Mouse (Mus musculus) thymus, adult 2 months (tissue): ENCODE data around the gene Arpc3. TPM values are rescaled to one million over a fixed set of nuclear protein-coding genes. Genes with fewer than 3 reads are reported as not detected.

Source experiments
- DNase-seq: peaks from one replicate; pipeline ENCODE4 v3.0.0; 2021
- H3K27ac ChIP-seq: fragments of 200-500 bp; 2 replicates; pipeline ENCODE4 v1.5.1; 2012; ENCODE audit warnings: low read length, control low read depth; ENCODE audit not compliant: control insufficient read depth, insufficient read depth
- H3K27me3 ChIP-seq: fragments of 200-500 bp; 2 replicates; pipeline ENCODE4 v1.6.1; 2012; ENCODE audit warnings: mild to moderate bottlenecking, low read length, moderate library complexity, mixed read lengths; ENCODE audit not compliant: control insufficient read depth, insufficient read depth
- H3K36me3 ChIP-seq: fragments of 200-500 bp; 2 replicates; pipeline ENCODE4 v1.6.1; 2012; ENCODE audit warnings: mild to moderate bottlenecking, low read length, moderate library complexity; ENCODE audit not compliant: control insufficient read depth, insufficient read depth
- H3K4me1 ChIP-seq: fragments of 200-500 bp; replicated peaks from 2 replicates; pipeline ENCODE4 v1.6.1; 2012; ENCODE audit warnings: low read length; ENCODE audit not compliant: control insufficient read depth, insufficient read depth
- H3K4me3 ChIP-seq: fragments of 200-500 bp; 2 replicates; pipeline ENCODE4 v1.5.1; 2012; ENCODE audit warnings: mild to moderate bottlenecking, low read length, control low read depth, moderate library complexity; ENCODE audit not compliant: control insufficient read depth, insufficient read depth
- CTCF ChIP-seq: fragments of 200-500 bp; IDR thresholded peaks from 2 replicates; pipeline ENCODE4 v1.5.1; 2012; ENCODE audit warnings: mild to moderate bottlenecking, control low read depth, low read length, moderate library complexity, borderline replicate concordance; ENCODE audit not compliant: control insufficient read depth, poor library complexity, insufficient read depth; ENCODE audit errors: extremely low read depth
- POLR2A ChIP-seq: fragments of 200-500 bp; IDR thresholded peaks from 2 replicates; pipeline ENCODE4 v1.6.1; 2012; ENCODE audit warnings: mild to moderate bottlenecking, low read length, control low read depth, moderate library complexity; ENCODE audit not compliant: control insufficient read depth, poor library complexity, insufficient read depth; ENCODE audit errors: extremely low read depth
- WGBS: fragments of 180-500 bp; shearing (Covaris S2); methylation state at CpG from one replicate; pipeline ENCODE4 v1.1.7; 2018; 5-methylcytosine and 5-hydroxymethylcytosine counted together
- polyA plus RNA-seq: library from polyadenylated mRNA; depleted of rRNA; stranded (reverse); fragments of >200 nt; gene quantifications from 2 replicates; pipeline ENCODE4 v1.2.3, GENCODE M21; 2012

Gene Arpc3
- polyA plus RNA-seq, 1 experiment: 224 TPM

- H3K4me1 ChIP-seq: no peaks in the 10 kb centered on the region
- H3K4me3 ChIP-seq: no peak overlapping the region
- 85% methylated on average over 4 of the region's 4 CpGs for WGBS
- peaks cover 72% of the 10 kb centered on the region for H3K36me3 ChIP-seq
- TF ChIP-seq CTCF: no peak
- no peak for TF ChIP-seq POLR2A
- no peak overlapping the region for H3K27ac ChIP-seq
- DNase-seq: no peak
- no peaks in the 10 kb centered on the region for H3K27me3 ChIP-seq
These were observed 38.5 kb downstream of the Arpc3 start for GRCm38 (mm10) chr5:122430036-122430775.

- H3K27ac ChIP-seq: no peak overlapping the region
- no peaks in the 10 kb centered on the region for H3K4me1 ChIP-seq
- H3K4me3 ChIP-seq: no peak overlapping the region
- WGBS: 98% methylated on average over 8 of the region's 8 CpGs
- TF ChIP-seq CTCF (no peak), POLR2A (no peak)
- no peak for DNase-seq
- H3K36me3 ChIP-seq: peaks cover 82% of the 10 kb centered on the region
- H3K27me3 ChIP-seq: no peaks in the 10 kb centered on the region
These were observed 39.5 kb downstream of the Arpc3 start for GRCm38 (mm10) chr5:122431221-122431620.

- no peak for TF ChIP-seq POLR2A
- no peak for TF ChIP-seq CTCF
- no peak for DNase-seq
- Histone ChIP-seq H3K27ac (no peak overlapping the region), H3K36me3 (peaks cover 99% of the 10 kb centered on the region), H3K4me1 (no peaks in the 10 kb centered on the region), H3K4me3 (no peak overlapping the region), H3K27me3 (no peaks in the 10 kb centered on the region)
- WGBS: 94% methylated on average over 4 of the region's 4 CpGs
These were observed 42.9 kb downstream of the Arpc3 start for GRCm38 (mm10) chr5:122434541-122434940.

- no peak for TF ChIP-seq CTCF
- TF ChIP-seq POLR2A: no peak
- H3K27ac ChIP-seq: no peak overlapping the region
- 95% methylated on average over 19 of the region's 19 CpGs for WGBS
- H3K36me3 ChIP-seq: peaks cover 99% of the 10 kb centered on the region
- H3K27me3 ChIP-seq: no peaks in the 10 kb centered on the region
- H3K4me1 ChIP-seq: no peaks in the 10 kb centered on the region
- no peak for DNase-seq
- H3K4me3 ChIP-seq: no peak overlapping the region
These were observed 47.9 kb downstream of the Arpc3 start for GRCm38 (mm10) chr5:122439400-122440094.

GRCm38 (mm10) chr5:122440095-122440630 is 48.5 kb downstream of the Arpc3 start:
- WGBS: 98% methylated on average over 12 of the region's 12 CpGs
- H3K27ac ChIP-seq: no peak overlapping the region

GRCm38 (mm10) chr5:122444492-122444891 is 52.8 kb downstream of the Arpc3 start:
- DNase-seq: no peak
- no peaks in the 10 kb centered on the region for H3K27me3 ChIP-seq

More at GRCm38 (mm10) chr5:122440095-122440630, 48.5 kb downstream of the Arpc3 start:
- Histone ChIP-seq H3K4me1 (no peaks in the 10 kb centered on the region), H3K27me3 (no peaks in the 10 kb centered on the region), H3K36me3 (peaks cover 93% of the 10 kb centered on the region), H3K4me3 (no peak overlapping the region)
- no peak for TF ChIP-seq POLR2A
- no peak for TF ChIP-seq CTCF
- DNase-seq: no peak

More at GRCm38 (mm10) chr5:122444492-122444891, 52.8 kb downstream of the Arpc3 start:
- Histone ChIP-seq H3K36me3 (peaks cover 50% of the 10 kb centered on the region), H3K4me1 (no peaks in the 10 kb centered on the region), H3K4me3 (no peak overlapping the region), H3K27ac (no peak overlapping the region)
- TF ChIP-seq POLR2A (no peak), CTCF (no peak)
- WGBS: 98% methylated on average over 10 of the region's 10 CpGs
